Mouse (Mus musculus) MEL (cell line): ENCODE measurements around the gene Omt2b.

Source experiments
- CTCF ChIP-seq, 3 experiments: IDR thresholded peaks in 2 of 3; conservative IDR thresholded peaks in 1 of 3; 2 replicates each; pipeline ENCODE4 v1.5.1; 2011 to 2012; ENCODE audit warnings: low read length in 3 of 3, low read depth in 2 of 3, mild to moderate bottlenecking in 2 of 3, improper control_type of control experiment in 1 of 3, inconsistent platforms in 1 of 3, mixed read lengths in 1 of 3, moderate library complexity in 1 of 3; ENCODE audit not compliant: control insufficient read depth in 1 of 3, insufficient read depth in 1 of 3, poor library complexity in 1 of 3, severe bottlenecking in 1 of 3
- E2F4 ChIP-seq: IDR thresholded peaks from 2 replicates; pipeline ENCODE4 v1.6.1; 2011; ENCODE audit warnings: low read depth, low read length, improper control_type of control experiment, borderline replicate concordance
- EP300 ChIP-seq, 2 experiments: IDR thresholded peaks; 2 replicates each; pipeline ENCODE4 v1.6.1; 2011; ENCODE audit warnings: improper control_type of control experiment in 2 of 2, low read length in 2 of 2, low read depth in 1 of 2, mild to moderate bottlenecking in 1 of 2
- MAZ ChIP-seq: IDR thresholded peaks from 2 replicates; pipeline ENCODE4 v1.6.1; 2012; ENCODE audit warnings: low read depth, mild to moderate bottlenecking, inconsistent platforms, low read length, improper control_type of control experiment
- MEF2A ChIP-seq: IDR thresholded peaks from 2 replicates; pipeline ENCODE4 v1.6.1; 2014; ENCODE audit warnings: low read depth, mild to moderate bottlenecking, inconsistent platforms, low read length, improper control_type of control experiment; ENCODE audit not compliant: poor library complexity, insufficient replicate concordance, severe bottlenecking; ENCODE audit errors: extremely low read depth
- POLR2A ChIP-seq, 2 experiments: IDR thresholded peaks; 2 replicates each; pipeline ENCODE4 v1.6.1; 2011 to 2012; ENCODE audit warnings: low read length in 2 of 2, mild to moderate bottlenecking in 2 of 2, control low read depth in 1 of 2, improper control_type of control experiment in 1 of 2, low read depth in 1 of 2, moderate library complexity in 1 of 2; ENCODE audit not compliant: control insufficient read depth in 1 of 2, insufficient read depth in 1 of 2, poor library complexity in 1 of 2
- ZKSCAN1 ChIP-seq: IDR thresholded peaks from 2 replicates; pipeline ENCODE4 v1.6.1; 2012; ENCODE audit warnings: low read depth, mild to moderate bottlenecking, inconsistent platforms, low read length, improper control_type of control experiment, moderate library complexity

DNA sequence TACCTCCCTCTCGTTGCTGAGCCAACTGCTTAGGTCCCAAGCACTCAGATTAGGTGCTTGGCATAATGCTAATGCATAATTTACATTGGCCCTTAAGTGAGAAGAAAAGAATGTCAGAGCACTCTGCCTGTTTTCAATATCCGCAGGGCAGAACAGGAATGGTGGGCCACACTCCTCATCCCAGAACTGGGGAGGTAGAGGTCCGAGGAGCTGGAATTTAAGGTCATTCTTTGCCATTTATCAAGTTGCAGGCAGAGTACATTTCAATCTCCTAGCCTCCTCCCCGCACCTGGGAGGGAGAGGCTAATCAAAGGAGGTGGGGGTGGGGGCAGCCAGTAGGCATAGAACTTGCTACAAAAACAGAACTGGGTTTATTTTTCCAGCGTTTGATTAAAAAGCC, 47.0 kb downstream of the Omt2b start:
- TF ChIP-seq E2F4 (no peak), MAZ (no peak), MEF2A (no peak), CTCF (IDR thresholded peaks at IDR 0.05 in 2 of 3, conservative IDR thresholded peaks at IDR 0.05 in 1 of 3; ENCODE audit: control insufficient read depth in 1 of 3, insufficient read depth in 1 of 3, low read depth in 2 of 3, low read length in 3 of 3, poor library complexity in 1 of 3, severe bottlenecking in 1 of 3) (no peak), EP300 (IDR thresholded peaks at IDR 0.05; ENCODE audit: low read depth in 1 of 2, low read length in 2 of 2) (no peak), POLR2A (IDR thresholded peaks at IDR 0.05; ENCODE audit: control insufficient read depth in 1 of 2, insufficient read depth in 1 of 2, low read depth in 1 of 2, low read length in 2 of 2, poor library complexity in 1 of 2) (no peak), ZKSCAN1 (no peak)
